Mouse (Mus musculus) heart, embryonic 16.5 days (tissue): ENCODE results near the gene Bcor. TPM values are rescaled to one million over a fixed set of nuclear protein-coding genes. Genes with fewer than 3 reads are reported as not detected.

Experiments
- ATAC-seq: fragments of 200-750 bp; cut with Nextera tagmentation; replicated peaks from 2 replicates; pipeline ENCODE4 v1.8.0; 2017; ENCODE audit warnings: moderate number of reproducible peaks; ENCODE audit not compliant: insufficient read depth, low FRiP score; ENCODE audit errors: extremely low read depth
- H3K27ac ChIP-seq: fragments of 300-500 bp; sonication (generic); 2 replicates; pipeline ENCODE4 v1.5.1; 2014; ENCODE audit warnings: mild to moderate bottlenecking, low read length, control low read depth, moderate library complexity
- H3K27me3 ChIP-seq: fragments of 300-500 bp; sonication (generic); 2 replicates; pipeline ENCODE4 v1.6.1; 2014; ENCODE audit warnings: low read length, mixed read lengths; ENCODE audit not compliant: control insufficient read depth, insufficient read depth
- H3K36me3 ChIP-seq: fragments of 300-500 bp; sonication (generic); 2 replicates; pipeline ENCODE4 v1.6.1; 2014; ENCODE audit not compliant: control insufficient read depth, insufficient read depth
- H3K4me1 ChIP-seq: fragments of 300-500 bp; sonication (generic); 2 replicates; pipeline ENCODE4 v1.6.1; 2014; ENCODE audit warnings: low read length, mixed read lengths; ENCODE audit not compliant: control insufficient read depth, insufficient read depth
- H3K4me2 ChIP-seq: fragments of 300-500 bp; sonication (generic); 2 replicates; pipeline ENCODE4 v1.6.1; 2014; ENCODE audit warnings: low read depth, mild to moderate bottlenecking, control low read depth, low read length
- H3K4me3 ChIP-seq: fragments of 300-500 bp; sonication (generic); 2 replicates; pipeline ENCODE4 v1.5.1; 2014; ENCODE audit warnings: mild to moderate bottlenecking, control low read depth, low read length
- H3K9ac ChIP-seq: fragments of 300-500 bp; sonication (generic); 2 replicates; pipeline ENCODE4 v1.6.1; 2014; ENCODE audit warnings: low read length, control low read depth
- H3K9me3 ChIP-seq: fragments of 300-500 bp; sonication (generic); replicated peaks from 2 replicates; pipeline ENCODE4 v1.6.1; 2016; ENCODE audit warnings: low read length; ENCODE audit not compliant: control insufficient read depth
- WGBS: fragments of 180-500 bp; shearing (Covaris S2); extraction: QIAGEN DNeasy Blood & Tissue Kit; methylation state at CpG from one replicate; pipeline ENCODE4 v1.1.7; 2014; 5-methylcytosine and 5-hydroxymethylcytosine counted together
- polyA plus RNA-seq: library from polyadenylated mRNA; unstranded; fragments of >200 nt; fragmentation: Nextera tagmentation; extraction: Ambion mirVana; gene quantifications from 2 replicates; pipeline ENCODE4 v1.2.1, GENCODE M21; 2015

Bcor gene
- 11.5 and 13.5 TPM in 2 replicates for polyA plus RNA-seq

GRCm38 (mm10) chrX:12159981-12160656, at the start of gene Bcor:
Gene Bcor, minus strand, starts transcription at chrX:12160355.
- Histone ChIP-seq H3K4me2 (peak within 1 kb of the TSS; percentile 71), H3K27ac (peak within 1 kb of the TSS; percentile 90), H3K9me3 (no peaks in the 10 kb centered on the region), H3K4me1 (peaks cover 21% of the 10 kb centered on the region), H3K4me3 (peak within 1 kb of the TSS; percentile 60), H3K9ac (peak within 1 kb of the TSS; percentile 81), H3K27me3 (peaks cover 18% of the 10 kb centered on the region; the same call in 1 of the 2 replicates), H3K36me3 (no peaks in the 10 kb centered on the region)
- 2% methylated on average over 43 of the region's 56 CpGs for WGBS
- ATAC-seq: peak; percentile 29; the same call in 1 of the 2 replicates

- H3K9ac ChIP-seq: no peak overlapping the region
- no peaks in the 10 kb centered on the region for H3K9me3 ChIP-seq
- H3K4me1 ChIP-seq: no peaks in the 10 kb centered on the region
- WGBS: 80% methylated on average over 3 of the region's 3 CpGs
- ATAC-seq: 0 out of 2 replicates have a peak, but pooled peaks have one; percentile 49
- no peak overlapping the region for H3K4me3 ChIP-seq
- H3K36me3 ChIP-seq: no peaks in the 10 kb centered on the region
- H3K27me3 ChIP-seq: no peaks in the 10 kb centered on the region
- no peak overlapping the region for H3K27ac ChIP-seq
- no peak overlapping the region for H3K4me2 ChIP-seq
Measured at GRCm38 (mm10) chrX:12202951-12203350, 42.8 kb upstream of the Bcor start.

GRCm38 (mm10) chrX:12201111-12201510, 41.0 kb upstream of the Bcor start:
- Histone ChIP-seq H3K36me3 (no peaks in the 10 kb centered on the region), H3K9me3 (no peaks in the 10 kb centered on the region), H3K4me1 (no peaks in the 10 kb centered on the region), H3K4me3 (no peak overlapping the region), H3K27ac (no peak overlapping the region), H3K4me2 (no peak overlapping the region), H3K27me3 (no peaks in the 10 kb centered on the region), H3K9ac (no peak overlapping the region)
- WGBS: 90% methylated on average over 3 of the region's 3 CpGs
- ATAC-seq: no peak

GRCm38 (mm10) chrX:12195234-12195919, 35.2 kb upstream of the Bcor start:
- ATAC-seq: no peak
- H3K9ac ChIP-seq: no peak overlapping the region
- no peak overlapping the region for H3K4me2 ChIP-seq
- no peaks in the 10 kb centered on the region for H3K9me3 ChIP-seq
- H3K36me3 ChIP-seq: no peaks in the 10 kb centered on the region
- no peak overlapping the region for H3K27ac ChIP-seq
- H3K4me3 ChIP-seq: no peak overlapping the region
- H3K27me3 ChIP-seq: no peaks in the 10 kb centered on the region
- H3K4me1 ChIP-seq: no peaks in the 10 kb centered on the region
- 72% methylated on average over 11 of the region's 11 CpGs for WGBS

- WGBS: 67% methylated on average over 2 of the region's 2 CpGs
- Histone ChIP-seq H3K9ac (no peak overlapping the region), H3K36me3 (no peaks in the 10 kb centered on the region), H3K9me3 (no peaks in the 10 kb centered on the region), H3K4me3 (no peak overlapping the region), H3K4me1 (no peaks in the 10 kb centered on the region), H3K27me3 (no peaks in the 10 kb centered on the region), H3K4me2 (no peak overlapping the region), H3K27ac (no peak overlapping the region)
- no peak for ATAC-seq
Measured at GRCm38 (mm10) chrX:12192343-12192742, 32.2 kb upstream of the Bcor start.

GRCm38 (mm10) chrX:12189511-12189910, 29.4 kb upstream of the Bcor start:
- Histone ChIP-seq H3K4me3 (no peak overlapping the region), H3K9me3 (no peaks in the 10 kb centered on the region; the same call in 1 of the 2 replicates), H3K9ac (no peak overlapping the region), H3K27ac (no peak overlapping the region), H3K36me3 (no peaks in the 10 kb centered on the region), H3K27me3 (no peaks in the 10 kb centered on the region), H3K4me2 (no peak overlapping the region), H3K4me1 (no peaks in the 10 kb centered on the region)
- ATAC-seq: no peak
- WGBS: 82% methylated on average over 4 of the region's 4 CpGs

GRCm38 (mm10) chrX:12175198-12175960, 15.2 kb upstream of the Bcor start:
- ATAC-seq: no peak
- 0 out of 2 replicates have a peak, but pooled peaks cover 2% of the 10 kb centered on the region for H3K27me3 ChIP-seq

GRCm38 (mm10) chrX:12170128-12170527, 10.0 kb upstream of the Bcor start:
- H3K9me3 ChIP-seq: no peaks in the 10 kb centered on the region
- H3K27me3 ChIP-seq: peaks cover 2% of the 10 kb centered on the region; the same call in 1 of the 2 replicates
- no peaks in the 10 kb centered on the region for H3K4me1 ChIP-seq
- 46% methylated on average over 3 of the region's 3 CpGs for WGBS
- no peak overlapping the region for H3K9ac ChIP-seq
- no peak overlapping the region for H3K27ac ChIP-seq
- H3K4me3 ChIP-seq: no peak overlapping the region
- H3K4me2 ChIP-seq: no peak overlapping the region
- H3K36me3 ChIP-seq: no peaks in the 10 kb centered on the region
- ATAC-seq: no peak

More at GRCm38 (mm10) chrX:12175198-12175960, 15.2 kb upstream of the Bcor start:
- H3K9ac ChIP-seq: no peak overlapping the region
- H3K4me2 ChIP-seq: no peak overlapping the region
- H3K4me1 ChIP-seq: no peaks in the 10 kb centered on the region
- H3K27ac ChIP-seq: no peak overlapping the region
- no peaks in the 10 kb centered on the region for H3K36me3 ChIP-seq
- H3K4me3 ChIP-seq: no peak overlapping the region
- no peaks in the 10 kb centered on the region for H3K9me3 ChIP-seq
- 56% methylated on average over 16 of the region's 16 CpGs for WGBS
